Mouse (Mus musculus) embryonic fibroblast, embryonic 13.5 days (primary cell): ENCODE measurements around the gene Phkb. TPM values are rescaled to one million over a fixed set of nuclear protein-coding genes. Genes with fewer than 3 reads are reported as not detected.

Experiments
- H3K27ac ChIP-seq: 2 replicates; pipeline ENCODE4 v1.5.1; 2012; ENCODE audit warnings: low read length, control low read depth, inconsistent platforms; ENCODE audit not compliant: insufficient read depth
- H3K4me1 ChIP-seq: 2 replicates; pipeline ENCODE4 v1.6.1; 2011; ENCODE audit warnings: low read length; ENCODE audit not compliant: control insufficient read depth, insufficient read depth
- H3K4me3 ChIP-seq: 2 replicates; pipeline ENCODE4 v1.5.1; 2011; ENCODE audit warnings: mild to moderate bottlenecking, control low read depth, low read length; ENCODE audit not compliant: insufficient read depth
- CTCF ChIP-seq: IDR thresholded peaks from 2 replicates; pipeline ENCODE4 v1.5.1; 2011; ENCODE audit warnings: mild to moderate bottlenecking, control low read depth, low read length, moderate library complexity, borderline replicate concordance; ENCODE audit not compliant: insufficient read depth
- POLR2A ChIP-seq: IDR thresholded peaks from 2 replicates; pipeline ENCODE4 v1.6.1; 2011; ENCODE audit warnings: low read depth, mild to moderate bottlenecking, control low read depth, low read length, moderate library complexity
- polyA plus RNA-seq: library from polyadenylated mRNA; stranded (reverse); fragments of >200 nt; gene quantifications from 2 replicates; pipeline ENCODE4 v1.2.4, GENCODE M21; 2011; ENCODE audit warnings: low read depth; ENCODE audit not compliant: missing spikeins, insufficient read length

Phkb gene
- polyA plus RNA-seq, 1 experiment, result 45.6 TPM

GRCm38 (mm10) chr8:85944820-85945219, 104.1 kb downstream of the Phkb start:
- Histone ChIP-seq H3K4me3 (no peak overlapping the region), H3K27ac (no peak overlapping the region), H3K4me1 (no peaks in the 10 kb centered on the region)
- no peak for TF ChIP-seq CTCF
- no peak for TF ChIP-seq POLR2A

- TF ChIP-seq CTCF (no peak), POLR2A (no peak)
- Histone ChIP-seq H3K4me3 (no peak overlapping the region), H3K4me1 (no peaks in the 10 kb centered on the region), H3K27ac (no peak overlapping the region)
Observed at GRCm38 (mm10) chr8:85958391-85958790, 117.6 kb downstream of the Phkb start.

- no peak for TF ChIP-seq POLR2A
- no peak for TF ChIP-seq CTCF
Observed at GRCm38 (mm10) chr8:85959880-85960279, 119.1 kb downstream of the Phkb start.

GRCm38 (mm10) chr8:85977588-85978077, 136.9 kb downstream of the Phkb start:
- Histone ChIP-seq H3K4me1 (no peaks in the 10 kb centered on the region), H3K27ac (no peak overlapping the region), H3K4me3 (no peak overlapping the region)
- no peak for TF ChIP-seq POLR2A
- TF ChIP-seq CTCF, result no peak

More at GRCm38 (mm10) chr8:85959880-85960279, 119.1 kb downstream of the Phkb start:
- H3K27ac ChIP-seq, result no peak overlapping the region
- no peak overlapping the region for H3K4me3 ChIP-seq
- H3K4me1 ChIP-seq, result no peaks in the 10 kb centered on the region

GRCm38 (mm10) chr8:85992911-85993310, 152.2 kb downstream of the Phkb start:
- no peak overlapping the region for H3K4me3 ChIP-seq
- H3K27ac ChIP-seq, result no peak overlapping the region
- H3K4me1 ChIP-seq, result no peaks in the 10 kb centered on the region
- TF ChIP-seq CTCF (no peak), POLR2A (no peak)

GRCm38 (mm10) chr8:85993661-85994060, 152.9 kb downstream of the Phkb start:
- no peak overlapping the region for H3K4me3 ChIP-seq
- H3K4me1 ChIP-seq, result no peaks in the 10 kb centered on the region
- no peak for TF ChIP-seq CTCF
- no peak for TF ChIP-seq POLR2A
- H3K27ac ChIP-seq, result no peak overlapping the region

GRCm38 (mm10) chr8:85995971-85996370, 155.2 kb downstream of the Phkb start:
- no peak for TF ChIP-seq POLR2A
- no peak for TF ChIP-seq CTCF
- no peaks in the 10 kb centered on the region for H3K4me1 ChIP-seq
- no peak overlapping the region for H3K27ac ChIP-seq
- H3K4me3 ChIP-seq, result no peak overlapping the region

- no peaks in the 10 kb centered on the region for H3K4me1 ChIP-seq
- H3K4me3 ChIP-seq, result no peak overlapping the region
- TF ChIP-seq POLR2A (no peak), CTCF (no peak)
- no peak overlapping the region for H3K27ac ChIP-seq
Observed at GRCm38 (mm10) chr8:86006485-86006884, 165.7 kb downstream of the Phkb start.

- TF ChIP-seq POLR2A, result no peak
- TF ChIP-seq CTCF, result no peak
- no peaks in the 10 kb centered on the region for H3K4me1 ChIP-seq
- H3K4me3 ChIP-seq, result no peak overlapping the region
- no peak overlapping the region for H3K27ac ChIP-seq
Observed at GRCm38 (mm10) chr8:86016806-86017205, 176.0 kb downstream of the Phkb start.

GRCm38 (mm10) chr8:86028646-86029312, 188.0 kb downstream of the Phkb start:
- no peak for TF ChIP-seq POLR2A
- TF ChIP-seq CTCF, result no peak
- no peak overlapping the region for H3K27ac ChIP-seq

GRCm38 (mm10) chr8:86029451-86029850, 188.7 kb downstream of the Phkb start:
- no peak for TF ChIP-seq POLR2A
- no peak for TF ChIP-seq CTCF
- Histone ChIP-seq H3K4me1 (no peaks in the 10 kb centered on the region), H3K27ac (no peak overlapping the region), H3K4me3 (no peak overlapping the region)

More at GRCm38 (mm10) chr8:86028646-86029312, 188.0 kb downstream of the Phkb start:
- Histone ChIP-seq H3K4me3 (no peak overlapping the region), H3K4me1 (no peaks in the 10 kb centered on the region)
